Mouse (Mus musculus) heart, postnatal 0 days (tissue): ENCODE measurements at regions not wholly inside any gene's neighbourhood (a gene's known extent, or its start where the extent isn't known, plus 50 kb on each side); places are given as distances from the start of the nearest gene placed in this dataset.

Experiments
- ATAC-seq: fragments of 200-750 bp; cut with Nextera tagmentation; 2 replicates; pipeline ENCODE4 v1.8.0; 2017; ENCODE audit warnings: low read depth, moderate number of reproducible peaks, moderate library complexity; ENCODE audit not compliant: insufficient read depth
- DNase-seq: peaks from one replicate; pipeline ENCODE4 v3.0.0-alpha.2; 2016; ENCODE audit warnings: low spot score
- H3K27ac ChIP-seq: fragments of 300-500 bp; sonication (generic); 2 replicates; pipeline ENCODE4 v1.5.1; 2014; ENCODE audit warnings: low read depth, mild to moderate bottlenecking
- H3K27me3 ChIP-seq: fragments of 300-500 bp; sonication (generic); 2 replicates; pipeline ENCODE4 v1.6.1; 2014; ENCODE audit warnings: low read length, mixed read lengths; ENCODE audit not compliant: control insufficient read depth, insufficient read depth
- H3K36me3 ChIP-seq: fragments of 300-500 bp; sonication (generic); replicated peaks from 2 replicates; pipeline ENCODE4 v1.6.1; 2014; ENCODE audit warnings: low read length, mixed read lengths; ENCODE audit not compliant: control insufficient read depth, insufficient read depth
- H3K4me1 ChIP-seq: fragments of 300-500 bp; sonication (generic); 2 replicates; pipeline ENCODE4 v1.6.1; 2014; ENCODE audit warnings: antibody characterized with exemption; ENCODE audit not compliant: control insufficient read depth, insufficient read depth
- H3K4me2 ChIP-seq: fragments of 300-500 bp; sonication (generic); 2 replicates; pipeline ENCODE4 v1.6.1; 2014; ENCODE audit warnings: low read depth, mild to moderate bottlenecking, low read length, moderate library complexity
- H3K4me3 ChIP-seq: fragments of 300-500 bp; sonication (generic); 2 replicates; pipeline ENCODE4 v1.5.1; 2014; ENCODE audit warnings: low read depth, low read length
- H3K9ac ChIP-seq: fragments of 300-500 bp; sonication (generic); replicated peaks from 2 replicates; pipeline ENCODE4 v1.6.1; 2014; ENCODE audit warnings: low read depth, low read length, mixed read lengths
- H3K9me3 ChIP-seq: fragments of 300-500 bp; sonication (generic); replicated peaks from 2 replicates; pipeline ENCODE4 v1.6.1; 2016; ENCODE audit warnings: low read length; ENCODE audit not compliant: control insufficient read depth
- CTCF ChIP-seq: IDR thresholded peaks from 2 replicates; pipeline ENCODE4 v1.5.1; 2016; ENCODE audit warnings: antibody characterized with exemption, control low read depth, low read depth
- EP300 ChIP-seq: IDR thresholded peaks from 2 replicates; pipeline ENCODE4 v1.6.1; 2016; ENCODE audit warnings: antibody characterized with exemption, low read depth
- WGBS: fragments of 180-500 bp; shearing (Covaris S2); extraction: QIAGEN DNeasy Blood & Tissue Kit; methylation state at CpG from one replicate; pipeline ENCODE4 v1.1.7; 2014; 5-methylcytosine and 5-hydroxymethylcytosine counted together

DNA sequence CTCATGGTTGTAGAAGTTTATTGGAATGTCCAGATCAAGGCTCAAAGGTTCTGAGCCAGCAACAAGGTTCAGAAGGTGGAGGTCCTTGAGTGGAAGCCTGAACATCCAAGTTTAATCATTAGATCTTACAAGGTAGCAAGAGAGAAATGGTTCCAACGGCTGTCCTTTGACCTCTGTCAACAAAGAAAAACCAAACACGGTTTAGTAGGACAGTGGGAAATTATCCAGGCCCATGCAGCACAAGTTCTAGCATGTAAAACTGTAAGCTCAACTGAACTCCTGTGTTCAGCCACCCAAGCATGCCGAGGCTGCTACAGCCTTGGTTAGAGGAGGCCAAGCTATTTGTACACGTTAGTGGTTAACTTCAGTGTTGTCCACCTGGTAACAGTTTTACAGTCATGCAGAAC, 77.1 kb upstream of the Gm34302 start:
- H3K27ac ChIP-seq: no peak overlapping the region
- TF ChIP-seq CTCF (no peak), EP300 (no peak)
- H3K4me1 ChIP-seq: no peaks in the 10 kb centered on the region
- no peak overlapping the region for H3K9ac ChIP-seq
- no peaks in the 10 kb centered on the region for H3K36me3 ChIP-seq
- H3K9me3 ChIP-seq: no peaks in the 10 kb centered on the region
- H3K4me2 ChIP-seq: no peak overlapping the region
- DNase-seq: no peak
- no peaks in the 10 kb centered on the region for H3K27me3 ChIP-seq
- no peak for ATAC-seq
- no peak overlapping the region for H3K4me3 ChIP-seq
- WGBS: 66% methylated on average over 4 of the region's 4 CpGs

DNA sequence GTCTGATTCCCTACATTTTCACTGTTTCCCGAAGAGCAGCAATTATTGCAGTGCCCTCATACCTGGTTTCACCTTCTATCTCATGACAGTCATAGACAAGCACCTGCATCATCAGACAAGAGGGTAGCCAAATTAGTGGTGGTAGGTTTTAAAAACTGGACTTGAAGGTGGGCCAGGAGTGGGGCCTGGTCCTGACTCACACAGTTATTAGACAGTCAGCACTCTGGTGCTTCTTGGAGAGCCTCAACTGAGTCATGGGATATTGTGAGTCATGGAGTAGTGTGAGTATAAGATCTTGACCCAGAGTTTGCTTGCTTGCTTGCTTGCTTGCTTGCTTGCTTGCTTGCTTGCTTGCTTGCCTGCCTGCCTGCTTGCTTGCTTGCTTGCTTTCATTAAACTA, 73.1 kb upstream of the Gm34302 start:
- Histone ChIP-seq H3K4me1 (no peaks in the 10 kb centered on the region), H3K36me3 (no peaks in the 10 kb centered on the region), H3K9ac (no peak overlapping the region), H3K9me3 (no peaks in the 10 kb centered on the region), H3K27ac (no peak overlapping the region), H3K27me3 (0 out of 2 replicates have a peak, but pooled peaks cover 3% of the 10 kb centered on the region), H3K4me2 (no peak overlapping the region), H3K4me3 (no peak overlapping the region)
- no peak for ATAC-seq
- WGBS: 90% methylated on average over 1 of the region's 1 CpGs
- no peak for TF ChIP-seq EP300
- TF ChIP-seq CTCF: no peak
- no peak for DNase-seq

DNA sequence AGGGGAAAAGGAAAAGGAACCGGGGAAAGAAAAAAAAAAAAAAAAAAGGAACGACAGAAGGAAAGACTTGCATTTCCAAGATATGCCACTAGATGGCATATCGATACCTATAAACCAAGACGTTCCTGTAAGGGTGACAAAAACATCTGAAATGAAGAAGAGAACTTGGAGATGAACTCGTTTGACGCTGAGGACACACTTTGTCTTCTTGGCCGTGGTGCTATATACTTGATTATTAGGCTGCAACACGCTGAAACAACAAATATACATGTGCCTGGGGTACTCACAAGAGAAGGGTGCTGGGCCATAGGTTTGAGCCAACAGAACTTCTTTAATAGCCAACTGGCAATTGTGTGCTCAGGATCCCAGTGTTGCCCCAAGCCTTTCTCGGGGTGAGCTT, 71.2 kb upstream of the Gm34302 start:
- no peaks in the 10 kb centered on the region for H3K36me3 ChIP-seq
- no peaks in the 10 kb centered on the region for H3K9me3 ChIP-seq
- no peak overlapping the region for H3K27ac ChIP-seq
- ATAC-seq (no peak), DNase-seq (peak; percentile 72)
- peak; percentile 65 for TF ChIP-seq CTCF
- no peak for TF ChIP-seq EP300
- H3K4me3 ChIP-seq: no peak overlapping the region
- WGBS: 7% methylated on average over 9 of the region's 9 CpGs
- H3K4me1 ChIP-seq: no peaks in the 10 kb centered on the region
- 0 out of 2 replicates have a peak, but pooled peaks cover 3% of the 10 kb centered on the region for H3K27me3 ChIP-seq
- peak overlapping the region; percentile 38; the same call in 1 of the 2 replicates for H3K4me2 ChIP-seq
- no peak overlapping the region for H3K9ac ChIP-seq

DNA sequence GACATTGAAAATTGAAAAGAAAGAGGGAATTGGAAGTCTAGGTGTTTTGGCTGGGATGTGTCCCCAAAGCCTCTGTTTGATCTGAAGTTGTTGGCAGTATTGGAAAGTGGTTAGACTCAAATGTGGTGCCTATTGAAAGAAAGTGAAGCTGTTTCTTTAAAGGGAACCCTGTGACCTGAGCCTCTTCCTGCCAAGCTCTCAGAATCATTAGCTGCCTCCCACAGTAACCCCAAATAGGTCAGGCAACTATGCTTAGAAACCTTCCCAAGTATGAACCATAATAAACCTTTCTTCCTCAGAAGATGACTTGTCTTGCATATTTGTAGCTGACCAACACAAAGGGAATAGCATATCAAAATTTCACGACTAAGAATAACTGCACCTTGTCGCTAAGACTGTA, 69.7 kb upstream of the Gm34302 start:
- 78% methylated on average over 2 of the region's 2 CpGs for WGBS
- H3K4me3 ChIP-seq: no peak overlapping the region
- ATAC-seq (no peak), DNase-seq (no peak)
- no peaks in the 10 kb centered on the region for H3K36me3 ChIP-seq
- H3K9ac ChIP-seq: no peak overlapping the region
- no peak overlapping the region for H3K27ac ChIP-seq
- TF ChIP-seq EP300 (no peak), CTCF (no peak)
- no peaks in the 10 kb centered on the region for H3K9me3 ChIP-seq
- no peaks in the 10 kb centered on the region for H3K4me1 ChIP-seq
- 0 out of 2 replicates have a peak, but pooled peaks cover 3% of the 10 kb centered on the region for H3K27me3 ChIP-seq
- H3K4me2 ChIP-seq: no peak overlapping the region

DNA sequence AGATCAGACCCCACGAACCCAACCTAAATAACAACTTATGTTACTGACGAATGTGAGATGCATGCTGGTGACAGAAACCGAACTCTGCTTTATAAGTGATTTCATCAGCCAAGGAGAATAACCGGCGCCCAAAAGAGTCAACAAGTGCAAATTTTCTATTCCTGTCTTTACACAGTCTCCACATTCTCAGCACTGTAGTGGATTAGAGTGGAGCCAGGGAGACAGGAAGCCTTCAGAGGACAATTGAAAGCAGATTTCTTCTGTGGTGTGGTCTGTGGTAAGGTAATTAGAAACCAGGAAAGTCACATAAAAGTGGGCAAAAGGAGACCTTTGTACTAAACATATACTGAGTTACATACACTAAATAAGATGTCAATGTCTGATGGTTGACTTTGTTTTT, 68.0 kb upstream of the Gm34302 start:
- no peak for DNase-seq
- Histone ChIP-seq H3K9ac (no peak overlapping the region), H3K9me3 (no peaks in the 10 kb centered on the region), H3K36me3 (no peaks in the 10 kb centered on the region), H3K27ac (no peak overlapping the region), H3K4me1 (no peaks in the 10 kb centered on the region), H3K27me3 (0 out of 2 replicates have a peak, but pooled peaks cover 3% of the 10 kb centered on the region), H3K4me2 (no peak overlapping the region), H3K4me3 (no peak overlapping the region)
- WGBS: 50% methylated on average over 5 of the region's 5 CpGs
- ATAC-seq: no peak
- TF ChIP-seq CTCF (no peak), EP300 (no peak)

DNA sequence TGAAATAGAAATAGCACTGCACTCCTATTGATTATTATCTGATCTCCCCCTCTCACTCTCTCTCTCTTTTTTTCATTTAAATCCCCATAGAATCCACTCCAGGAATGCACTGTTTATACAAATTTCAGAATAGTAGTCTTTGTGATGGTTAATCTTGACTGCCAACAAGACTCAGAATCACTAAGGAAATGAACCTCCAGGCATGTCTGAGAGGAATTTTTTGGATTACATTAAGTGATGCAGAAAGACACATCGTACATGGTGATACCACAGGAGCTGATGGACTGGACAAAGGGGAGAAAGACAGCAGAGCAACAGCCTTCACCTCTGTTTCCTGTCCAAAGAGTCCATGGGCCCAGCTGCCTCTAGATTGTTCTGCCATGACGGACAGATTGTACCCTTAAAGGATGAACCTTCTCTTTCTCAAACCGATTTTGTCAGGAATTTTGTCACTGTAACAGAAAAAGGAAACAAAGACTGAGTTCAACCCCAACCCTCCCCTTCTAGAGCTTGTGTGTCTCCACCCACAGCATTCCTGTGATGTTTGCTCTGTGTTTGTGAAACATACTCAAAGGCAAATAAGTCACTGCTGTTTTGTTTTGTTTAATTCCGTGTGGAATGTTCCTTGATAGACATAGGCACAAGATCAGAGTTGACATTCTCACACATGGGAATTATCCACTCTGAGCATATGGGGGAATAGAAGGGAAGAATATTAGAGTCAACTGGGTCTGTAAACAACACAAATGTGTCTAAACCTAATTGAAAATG, 59.1 kb upstream of the Gm34302 start:
- no peak overlapping the region for H3K4me3 ChIP-seq
- H3K36me3 ChIP-seq: no peaks in the 10 kb centered on the region
- H3K4me2 ChIP-seq: no peak overlapping the region
- no peak overlapping the region for H3K27ac ChIP-seq
- H3K27me3 ChIP-seq: no peaks in the 10 kb centered on the region
- 54% methylated on average over 4 of the region's 4 CpGs for WGBS
- ATAC-seq: no peak
- no peaks in the 10 kb centered on the region for H3K4me1 ChIP-seq
- TF ChIP-seq CTCF (no peak), EP300 (no peak)
- no peak overlapping the region for H3K9ac ChIP-seq
- DNase-seq: no peak
- no peaks in the 10 kb centered on the region for H3K9me3 ChIP-seq
